Mouse (Mus musculus): Measurements from ENCODE around the gene Fam213b.

DNA sequence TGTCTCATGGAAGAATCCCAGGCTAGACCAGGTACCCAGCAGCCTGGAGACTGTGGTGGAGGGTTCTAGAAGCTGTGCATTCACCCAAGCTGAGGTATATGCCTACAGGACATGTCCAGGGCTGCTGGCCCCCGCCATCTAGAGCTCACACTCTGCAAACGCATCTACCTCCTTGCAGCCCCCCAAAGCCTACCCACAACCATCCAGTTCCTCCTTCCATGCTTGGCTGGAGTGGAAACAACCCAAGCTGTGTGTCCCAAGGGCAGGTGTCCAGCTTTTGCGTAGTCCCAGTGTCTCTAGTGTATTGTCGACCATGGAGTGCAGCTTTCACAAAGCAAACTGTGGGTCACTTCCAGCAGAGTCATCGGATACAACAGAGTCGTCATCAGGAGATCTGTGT is 31.7 kb downstream of the Fam213b start:
- no peak for TF ChIP-seq CTCF (IDR thresholded peaks at IDR 0.05; ENCODE audit: borderline replicate concordance, extremely low read depth, insufficient read depth, insufficient read length)
- no peak for TF ChIP-seq POLR2A (IDR thresholded peaks at IDR 0.05; ENCODE audit: borderline replicate concordance, extremely low read depth, insufficient read depth, insufficient read length, poor library complexity, severe bottlenecking)
